Comparison of ENCODE assay signal across 9 mouse cellular contexts in genomic region chr1:164899506-164899905, GRCm38 (mm10). TPM values are rescaled to one million over a fixed set of nuclear protein-coding genes. Genes with fewer than 3 reads are reported as not detected.
DNase-seq lines count a peak whose midpoint lies in the region; ATAC-seq lines count a peak whose summit lies in the region.
"Had no signal": no experiment of that assay in that cellular context is flagged by ENCODE, and none has a peak within 500 bp of the region (broad histone marks: within the 10 kb centered on the region; RNA-seq: fewer than 3 reads in every experiment).

No protein-coding gene starts in this region.

- 36% methylated on average over 7 of the region's 7 CpGs for WGBS in forebrain, embryonic 16.5 days
- WGBS in intestine, embryonic 15.5 days: 29% methylated on average over 7 of the region's 7 CpGs
- WGBS in liver, embryonic 15.5 days (ENCODE audit: insufficient replicate concordance): 28% methylated on average over 7 of the region's 7 CpGs
- 30% methylated on average over 7 of the region's 7 CpGs for WGBS in stomach, embryonic 16.5 days

- DNase-seq in heart, adult 11 months: peak; percentile 94
- no peak for DNase-seq in heart, postnatal 25 days (ENCODE audit: low spot score)
- no peak for DNase-seq in left cerebral cortex, postnatal 36 days (ENCODE audit: low spot score in 2 of 2)
- DNase-seq in layer of hippocampus, adult 9-10 months (ENCODE audit: low spot score): no peak

- intact Hi-C loops in heart, postnatal 25 days (cut with DNase I): loop anchor here (2.0 kb wide), 1 partner anchor 221 kb away; no protein-coding TSS in a partner anchor
- intact Hi-C loops in left cerebral cortex, postnatal 36 days (cut with DNase I): loop anchor here (2.0 to 5.0 kb wide), 6 partner anchors 112 to 441 kb away; partner anchors contain the start of gene Atp1b1

- H3K4me3 ChIP-seq in forebrain, embryonic 16.5 days (replicated peaks; ENCODE audit: low read length): peak overlapping the region; percentile 66
- H3K4me3 ChIP-seq in intestine, embryonic 15.5 days (replicated peaks): peak overlapping the region; percentile 48
- peak overlapping the region; percentile 45; the same call in 1 of the 2 replicates for H3K4me3 ChIP-seq in liver, embryonic 15.5 days (replicated peaks)
- H3K4me3 ChIP-seq in stomach, embryonic 16.5 days (replicated peaks; ENCODE audit: low read length): peak overlapping the region; percentile 49

- peaks cover 2% of the 10 kb centered on the region; the same call in 1 of the 2 replicates for H3K27me3 ChIP-seq in forebrain, embryonic 16.5 days (replicated peaks; ENCODE audit: control insufficient read depth, insufficient read depth, low read length)
- no peaks in the 10 kb centered on the region for H3K27me3 ChIP-seq in intestine, embryonic 15.5 days (replicated peaks)
- peaks cover 17% of the 10 kb centered on the region for H3K27me3 ChIP-seq in liver, embryonic 15.5 days
- no peaks in the 10 kb centered on the region for H3K27me3 ChIP-seq in stomach, embryonic 16.5 days (ENCODE audit: control insufficient read depth, insufficient read depth, low read length)

- peak overlapping the region; percentile 77 for H3K4me2 ChIP-seq in forebrain, embryonic 16.5 days (ENCODE audit: low read length)
- H3K4me2 ChIP-seq in intestine, embryonic 15.5 days (replicated peaks): peak overlapping the region; percentile 93
- H3K4me2 ChIP-seq in liver, embryonic 15.5 days: peak overlapping the region; percentile 64
- H3K4me2 ChIP-seq in stomach, embryonic 16.5 days (ENCODE audit: low read depth, low read length): peak overlapping the region; percentile 62

- no peak for ATAC-seq in forebrain, embryonic 16.5 days
- peak; percentile 52 for ATAC-seq in intestine, embryonic 15.5 days
- ATAC-seq in liver, embryonic 15.5 days (ENCODE audit: insufficient read depth): no peak
- 0 out of 2 replicates have a peak, but pooled peaks have one; percentile 33 for ATAC-seq in stomach, embryonic 16.5 days (ENCODE audit: insufficient read depth, low FRiP score)

- H3K4me1 ChIP-seq in forebrain, embryonic 16.5 days (replicated peaks; ENCODE audit: control insufficient read depth, insufficient read depth, low read length): peaks cover 9% of the 10 kb centered on the region
- H3K4me1 ChIP-seq in intestine, embryonic 15.5 days (replicated peaks): peaks cover 14% of the 10 kb centered on the region; the same call in 1 of the 2 replicates
- no peaks in the 10 kb centered on the region for H3K4me1 ChIP-seq in liver, embryonic 15.5 days (replicated peaks)
- peaks cover 17% of the 10 kb centered on the region; the same call in 1 of the 2 replicates for H3K4me1 ChIP-seq in stomach, embryonic 16.5 days (ENCODE audit: control insufficient read depth, insufficient read depth, low read length)

- H3K9me3 ChIP-seq in forebrain, embryonic 16.5 days (ENCODE audit: control insufficient read depth, low read length): no peaks in the 10 kb centered on the region
- no peaks in the 10 kb centered on the region for H3K9me3 ChIP-seq in intestine, embryonic 15.5 days
- no peaks in the 10 kb centered on the region for H3K9me3 ChIP-seq in liver, embryonic 15.5 days (replicated peaks)
- H3K9me3 ChIP-seq in stomach, embryonic 16.5 days (replicated peaks; ENCODE audit: control insufficient read depth, low read length): no peaks in the 10 kb centered on the region

- H3K36me3 ChIP-seq in forebrain, embryonic 16.5 days (ENCODE audit: control insufficient read depth, insufficient read depth): no peaks in the 10 kb centered on the region
- H3K36me3 ChIP-seq in intestine, embryonic 15.5 days: no peaks in the 10 kb centered on the region
- no peaks in the 10 kb centered on the region for H3K36me3 ChIP-seq in liver, embryonic 15.5 days (replicated peaks)
- H3K36me3 ChIP-seq in stomach, embryonic 16.5 days (ENCODE audit: control insufficient read depth, insufficient read depth, low read length): no peaks in the 10 kb centered on the region

- H3K9ac ChIP-seq in forebrain, embryonic 16.5 days (replicated peaks; ENCODE audit: low read depth, low read length): peak overlapping the region; percentile 92
- H3K9ac ChIP-seq in intestine, embryonic 15.5 days: no peak overlapping the region; the same call in 1 of the 2 replicates
- no peak overlapping the region for H3K9ac ChIP-seq in liver, embryonic 15.5 days
- peak overlapping the region; percentile 68 for H3K9ac ChIP-seq in stomach, embryonic 16.5 days (ENCODE audit: low read length)

- no peak overlapping the region; the same call in 1 of the 2 replicates for H3K27ac ChIP-seq in forebrain, embryonic 16.5 days (ENCODE audit: low read length)
- no peak overlapping the region for H3K27ac ChIP-seq in intestine, embryonic 15.5 days
- H3K27ac ChIP-seq in liver, embryonic 15.5 days (replicated peaks): no peak overlapping the region
- H3K27ac ChIP-seq in stomach, embryonic 16.5 days (ENCODE audit: low read length): no peak overlapping the region; the same call in 1 of the 2 replicates

RNA-seq across cellular contexts. Expression of gene Xcl1, which starts 35.8 kb away (rescaled TPM):
- not detected for total RNA-seq in heart, postnatal 25 days (2021)
- not detected in 2 replicates for polyA plus RNA-seq in forebrain, embryonic 16.5 days (2015; fragmentation: Nextera tagmentation; extraction: Ambion mirVana)
- 0.83 TPM in 1 of 2 replicates, not detected in the other for polyA plus RNA-seq in intestine, embryonic 15.5 days (2015; fragmentation: Nextera tagmentation; extraction: Ambion mirVana)
- polyA plus RNA-seq in liver, embryonic 15.5 days (2015; fragmentation: Nextera tagmentation; extraction: Ambion mirVana): not detected in 2 replicates
- not detected in 2 replicates for polyA plus RNA-seq in stomach, embryonic 16.5 days (2015; fragmentation: Nextera tagmentation; extraction: Ambion mirVana)
- not detected for total RNA-seq in left cerebral cortex, postnatal 36 days (2021)
- total RNA-seq: ES-E14 had no signal

Comparison
In these comparisons a context has a peak if more than half of its experiments do, and no peak if none do; other contexts are left out.
1. ATAC-seq: peak in intestine, embryonic 15.5 days (single experiment) and stomach, embryonic 16.5 days (single experiment); none in forebrain, embryonic 16.5 days (single experiment) and liver, embryonic 15.5 days (single experiment).
2. H3K9ac ChIP-seq: peak in forebrain, embryonic 16.5 days (single experiment) and stomach, embryonic 16.5 days (single experiment); none in intestine, embryonic 15.5 days (single experiment) and liver, embryonic 15.5 days (single experiment).
3. Peak in every context shown above with its lines, with median percentiles within 50 percentile points of each other: H3K4me2 ChIP-seq and H3K4me3 ChIP-seq.